Mouse (Mus musculus) liver, embryonic 11.5 days (tissue): ENCODE data around the gene Plb1. TPM values are rescaled to one million over a fixed set of nuclear protein-coding genes. Genes with fewer than 3 reads are reported as not detected.

Source experiments
- ATAC-seq: fragments of 200-750 bp; cut with Nextera tagmentation; replicated peaks from 2 replicates; pipeline ENCODE4 v1.8.0; 2017; ENCODE audit warnings: moderate number of reproducible peaks, mild to moderate bottlenecking, moderate TSS enrichment, moderate library complexity; ENCODE audit not compliant: low FRiP score
- DNase-seq: peaks from one replicate; pipeline ENCODE4 v3.0.0-alpha.2; 2017; ENCODE audit warnings: low spot score
- H3K27ac ChIP-seq: fragments of 300-500 bp; sonication (generic); 2 replicates; pipeline ENCODE4 v1.5.1; 2014; ENCODE audit warnings: mild to moderate bottlenecking, low read depth, low read length, control low read depth
- H3K27me3 ChIP-seq: fragments of 300-500 bp; sonication (generic); replicated peaks from 2 replicates; pipeline ENCODE4 v1.6.1; 2014; ENCODE audit warnings: low read length, mixed read lengths; ENCODE audit not compliant: control insufficient read depth, insufficient read depth
- H3K36me3 ChIP-seq: fragments of 300-500 bp; sonication (generic); 2 replicates; pipeline ENCODE4 v1.6.1; 2014; ENCODE audit warnings: mild to moderate bottlenecking, low read length, moderate library complexity, mixed read lengths; ENCODE audit not compliant: control insufficient read depth, insufficient read depth
- H3K4me1 ChIP-seq: fragments of 300-500 bp; sonication (generic); replicated peaks from 2 replicates; pipeline ENCODE4 v1.6.1; 2014; ENCODE audit warnings: low read length, mixed read lengths; ENCODE audit not compliant: control insufficient read depth, insufficient read depth
- H3K4me2 ChIP-seq: fragments of 300-500 bp; sonication (generic); 2 replicates; pipeline ENCODE4 v1.6.1; 2014; ENCODE audit warnings: mild to moderate bottlenecking, control low read depth, moderate library complexity
- H3K4me3 ChIP-seq: fragments of 300-500 bp; sonication (generic); 2 replicates; pipeline ENCODE4 v1.5.1; 2014; ENCODE audit warnings: low read depth, low read length, control low read depth
- H3K9ac ChIP-seq: fragments of 300-500 bp; sonication (generic); 2 replicates; pipeline ENCODE4 v1.6.1; 2014; ENCODE audit warnings: low read depth, low read length, control low read depth
- H3K9me3 ChIP-seq: fragments of 300-500 bp; sonication (generic); 2 replicates; pipeline ENCODE4 v1.6.1; 2016; ENCODE audit warnings: low read length, inconsistent platforms, mixed read lengths; ENCODE audit not compliant: control insufficient read depth
- WGBS: fragments of 180-500 bp; shearing (Covaris S2); extraction: QIAGEN DNeasy Blood & Tissue Kit; methylation state at CpG from one replicate; pipeline ENCODE4 v1.1.7; 2014; 5-methylcytosine and 5-hydroxymethylcytosine counted together
- polyA plus RNA-seq: library from polyadenylated mRNA; unstranded; fragments of >200 nt; fragmentation: Nextera tagmentation; extraction: Ambion mirVana; gene quantifications from 2 replicates; pipeline ENCODE4 v1.2.1, GENCODE M21; 2014

Gene Plb1
- polyA plus RNA-seq, 1 experiment from 2014 or later, result not detected

GRCm38 (mm10) chr5:32217477-32217876 is 15.0 kb upstream of the Plb1 start:
- 73% methylated on average over 8 of the region's 8 CpGs for WGBS
- H3K9ac ChIP-seq, result no peak overlapping the region
- H3K4me3 ChIP-seq, result no peak overlapping the region
- no peaks in the 10 kb centered on the region for H3K9me3 ChIP-seq
- no peak for DNase-seq
- no peak for ATAC-seq
- H3K27ac ChIP-seq, result no peak overlapping the region
- H3K4me2 ChIP-seq, result no peak overlapping the region
- no peaks in the 10 kb centered on the region for H3K36me3 ChIP-seq
- H3K4me1 ChIP-seq, result no peaks in the 10 kb centered on the region
- H3K27me3 ChIP-seq, result no peaks in the 10 kb centered on the region

GRCm38 (mm10) chr5:32230372-32230771 is 2.1 kb upstream of the Plb1 start:
- Histone ChIP-seq H3K4me2 (no peak overlapping the region), H3K4me3 (no peak overlapping the region), H3K36me3 (no peaks in the 10 kb centered on the region), H3K27me3 (no peaks in the 10 kb centered on the region), H3K4me1 (no peaks in the 10 kb centered on the region), H3K9ac (no peak overlapping the region), H3K27ac (no peak overlapping the region), H3K9me3 (no peaks in the 10 kb centered on the region)
- DNase-seq (no peak), ATAC-seq (no peak)
- 37% methylated on average over 4 of the region's 4 CpGs for WGBS

GRCm38 (mm10) chr5:32239337-32239736 is 6.8 kb downstream of the Plb1 start:
- Histone ChIP-seq H3K36me3 (no peaks in the 10 kb centered on the region), H3K9ac (no peak overlapping the region), H3K4me3 (no peak overlapping the region), H3K27ac (no peak overlapping the region), H3K27me3 (no peaks in the 10 kb centered on the region), H3K4me1 (no peaks in the 10 kb centered on the region), H3K9me3 (no peaks in the 10 kb centered on the region), H3K4me2 (no peak overlapping the region)
- ATAC-seq (no peak), DNase-seq (no peak)
- 70% methylated on average over 2 of the region's 2 CpGs for WGBS

DNA sequence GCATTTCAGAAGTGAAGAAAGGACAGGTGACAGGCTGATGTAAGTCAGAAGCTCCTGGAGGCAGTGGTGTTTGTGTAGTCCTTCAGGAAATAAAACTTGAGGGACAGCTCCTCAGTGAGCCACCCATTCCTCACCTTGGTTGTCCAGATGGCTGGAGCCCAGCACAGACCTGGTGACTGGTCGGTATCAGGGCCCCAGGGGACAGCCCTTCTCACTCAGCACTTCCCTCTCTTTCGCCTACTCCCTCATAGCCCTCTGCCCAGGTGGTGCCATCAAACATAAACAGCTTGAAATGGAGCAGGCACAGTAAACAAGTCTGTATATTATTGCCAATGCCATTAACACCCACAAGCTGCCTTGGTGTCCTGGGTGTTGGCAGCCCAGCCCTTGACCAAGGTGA is 8.2 kb downstream of the Plb1 start:
- Histone ChIP-seq H3K4me2 (no peak overlapping the region), H3K27ac (no peak overlapping the region), H3K4me3 (no peak overlapping the region), H3K9me3 (no peaks in the 10 kb centered on the region), H3K4me1 (no peaks in the 10 kb centered on the region), H3K27me3 (no peaks in the 10 kb centered on the region), H3K36me3 (no peaks in the 10 kb centered on the region), H3K9ac (no peak overlapping the region)
- WGBS, result 52% methylated on average over 2 of the region's 2 CpGs
- DNase-seq (no peak), ATAC-seq (no peak)

GRCm38 (mm10) chr5:32243286-32243885 is 10.9 kb downstream of the Plb1 start:
- no peaks in the 10 kb centered on the region for H3K27me3 ChIP-seq
- no peak overlapping the region for H3K9ac ChIP-seq
- DNase-seq (no peak), ATAC-seq (no peak)
- H3K9me3 ChIP-seq, result no peaks in the 10 kb centered on the region
- no peaks in the 10 kb centered on the region for H3K36me3 ChIP-seq
- no peak overlapping the region for H3K4me2 ChIP-seq
- H3K4me3 ChIP-seq, result no peak overlapping the region
- H3K4me1 ChIP-seq, result no peaks in the 10 kb centered on the region
- no peak overlapping the region for H3K27ac ChIP-seq
- 85% methylated on average over 7 of the region's 7 CpGs for WGBS

DNA sequence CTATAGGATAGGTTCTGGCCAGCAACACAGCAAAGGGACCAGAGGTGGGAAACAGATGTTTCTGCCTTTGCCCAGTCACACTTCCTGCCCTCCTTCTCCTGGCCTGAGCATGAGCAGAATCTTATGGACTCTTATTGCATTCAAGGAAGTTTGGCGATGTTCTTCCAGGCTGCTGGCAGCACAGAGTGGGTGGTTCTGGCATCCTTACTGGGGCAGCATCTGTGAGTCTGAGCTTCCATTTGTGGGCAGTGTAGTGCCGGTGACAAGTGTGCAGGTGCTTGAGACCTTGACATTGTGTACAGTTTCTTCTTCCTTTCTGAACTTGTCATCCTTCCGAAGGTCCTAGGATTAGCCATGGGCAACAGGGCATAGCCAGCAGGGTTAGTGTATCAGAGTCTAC is 12.9 kb downstream of the Plb1 start:
- Histone ChIP-seq H3K27me3 (no peaks in the 10 kb centered on the region), H3K9me3 (no peaks in the 10 kb centered on the region), H3K4me3 (no peak overlapping the region), H3K27ac (no peak overlapping the region), H3K9ac (no peak overlapping the region), H3K4me1 (no peaks in the 10 kb centered on the region), H3K4me2 (no peak overlapping the region), H3K36me3 (no peaks in the 10 kb centered on the region)
- ATAC-seq (no peak), DNase-seq (no peak)
- WGBS, result 78% methylated on average over 3 of the region's 3 CpGs

DNA sequence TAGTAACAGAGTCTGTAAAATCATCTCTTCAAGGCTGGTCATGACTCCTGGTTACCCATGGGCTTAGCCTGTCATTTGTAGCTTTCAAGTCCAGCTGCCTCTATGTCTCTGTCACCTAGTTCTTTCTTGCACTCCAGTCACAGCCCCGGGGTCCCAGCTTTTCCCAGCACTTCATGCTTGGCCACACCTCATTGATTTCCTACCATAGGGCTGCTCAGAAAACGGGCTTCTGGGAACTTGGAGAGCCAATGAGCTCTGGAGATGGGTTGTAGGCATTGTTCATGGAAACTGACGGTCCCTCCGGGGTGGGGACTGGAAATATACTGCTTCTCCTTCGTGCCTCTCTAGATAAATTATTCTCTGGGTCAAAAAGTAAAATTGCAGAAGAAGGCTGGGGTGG is 28.2 kb downstream of the Plb1 start:
- ATAC-seq (no peak), DNase-seq (no peak)
- Histone ChIP-seq H3K9me3 (no peaks in the 10 kb centered on the region), H3K4me1 (no peaks in the 10 kb centered on the region), H3K36me3 (no peaks in the 10 kb centered on the region), H3K4me2 (no peak overlapping the region), H3K27me3 (no peaks in the 10 kb centered on the region), H3K27ac (no peak overlapping the region), H3K4me3 (no peak overlapping the region), H3K9ac (no peak overlapping the region)
- WGBS, result 68% methylated on average over 5 of the region's 5 CpGs

- H3K4me3 ChIP-seq, result no peak overlapping the region
- H3K36me3 ChIP-seq, result no peaks in the 10 kb centered on the region
- no peak overlapping the region for H3K9ac ChIP-seq
- H3K4me2 ChIP-seq, result no peak overlapping the region
- H3K27ac ChIP-seq, result no peak overlapping the region
- H3K4me1 ChIP-seq, result no peaks in the 10 kb centered on the region
- ATAC-seq (no peak), DNase-seq (no peak)
- WGBS, result 90% methylated on average over 3 of the region's 3 CpGs
- H3K27me3 ChIP-seq, result no peaks in the 10 kb centered on the region
- H3K9me3 ChIP-seq, result no peaks in the 10 kb centered on the region
These were observed 28.7 kb downstream of the Plb1 start for GRCm38 (mm10) chr5:32261251-32261650.

DNA sequence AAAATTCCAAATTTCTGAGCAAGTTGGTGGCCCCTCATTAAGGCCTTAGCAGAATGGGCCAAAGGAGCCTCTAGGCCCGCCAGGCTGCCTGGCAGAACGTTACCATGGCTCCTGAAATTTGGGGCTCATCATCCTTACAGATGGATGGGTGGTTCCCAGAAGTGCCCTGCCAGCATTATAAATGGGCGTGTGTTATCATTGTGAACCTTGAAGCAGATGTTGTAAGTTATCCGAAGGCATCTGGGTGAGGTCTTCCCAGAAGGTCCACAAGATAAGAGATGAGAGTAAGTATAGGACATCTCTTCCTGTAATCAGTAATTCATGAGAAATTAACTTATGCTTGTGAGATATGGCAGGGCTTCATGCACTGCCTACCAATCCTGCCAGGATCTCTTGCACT is 30.0 kb downstream of the Plb1 start:
- no peaks in the 10 kb centered on the region for H3K4me1 ChIP-seq
- DNase-seq, result no peak
- H3K27ac ChIP-seq, result no peak overlapping the region
- H3K4me3 ChIP-seq, result no peak overlapping the region
- 71% methylated on average over 4 of the region's 4 CpGs for WGBS
- H3K9ac ChIP-seq, result no peak overlapping the region
- H3K4me2 ChIP-seq, result no peak overlapping the region
- H3K9me3 ChIP-seq, result no peaks in the 10 kb centered on the region
- H3K27me3 ChIP-seq, result no peaks in the 10 kb centered on the region
- ATAC-seq, result no peak; the same call in 1 of the 2 replicates
- H3K36me3 ChIP-seq, result no peaks in the 10 kb centered on the region
